Mouse (Mus musculus) frontal cortex, adult (tissue): ENCODE measurements around the gene Bcl7b.
"Not testable (repeated sequence)": the region's sequence is repeated elsewhere in the genome, so short reads cannot be mapped to it uniquely, and the experiment has no call there.

Experiments used
- ATAC-seq: cut with Nextera tagmentation; 2 replicates; pipeline ENCODE4 v1.9.2; 2017; ENCODE audit warnings: mild to moderate bottlenecking, moderate library complexity, mixed read lengths; ENCODE audit not compliant: low TSS enrichment

Gene Bcl7b

GRCm38 (mm10) chr5:135208197-135208596 is 40.1 kb downstream of the Bcl7b start:
- no peak for ATAC-seq

DNA sequence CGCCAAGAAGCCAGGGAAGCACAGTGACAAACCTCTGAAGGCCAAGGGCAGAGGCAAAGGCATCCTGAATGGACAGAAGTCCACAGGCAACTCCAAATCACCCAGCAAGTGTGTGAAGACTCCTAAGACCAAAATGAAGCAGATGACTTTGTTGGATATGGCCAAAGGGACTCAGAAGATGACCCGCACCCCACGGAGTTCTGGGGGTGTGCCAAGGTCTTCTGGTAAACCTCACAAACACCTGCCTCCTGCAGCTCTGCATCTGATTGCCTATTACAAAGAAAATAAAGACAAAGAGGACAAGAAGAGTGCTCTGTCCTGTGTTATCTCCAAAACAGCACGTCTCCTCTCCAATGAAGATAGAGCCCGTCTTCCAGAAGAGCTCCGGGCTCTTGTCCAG is 48.8 kb downstream of the Bcl7b start:
- ATAC-seq: no peak

DNA sequence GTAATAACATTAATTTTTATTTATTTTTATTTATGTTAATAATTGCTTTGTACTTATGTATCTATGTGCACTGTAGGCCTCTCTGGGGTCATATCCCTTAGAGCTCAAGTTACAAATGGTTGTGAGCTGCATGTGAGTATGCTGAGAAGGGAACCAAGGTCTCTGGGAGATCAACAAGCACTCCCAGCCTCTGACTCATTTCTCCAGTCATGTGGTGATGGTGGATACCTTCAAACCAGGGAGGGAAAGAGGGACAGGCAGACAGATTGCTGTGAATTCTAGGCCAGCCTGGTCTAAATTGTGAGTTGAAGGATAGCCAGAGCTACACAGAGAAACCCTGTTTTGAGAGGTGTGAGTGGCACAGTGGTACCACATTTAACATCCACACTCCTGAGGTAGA is 52.9 kb downstream of the Bcl7b start:
- no peak for ATAC-seq

DNA sequence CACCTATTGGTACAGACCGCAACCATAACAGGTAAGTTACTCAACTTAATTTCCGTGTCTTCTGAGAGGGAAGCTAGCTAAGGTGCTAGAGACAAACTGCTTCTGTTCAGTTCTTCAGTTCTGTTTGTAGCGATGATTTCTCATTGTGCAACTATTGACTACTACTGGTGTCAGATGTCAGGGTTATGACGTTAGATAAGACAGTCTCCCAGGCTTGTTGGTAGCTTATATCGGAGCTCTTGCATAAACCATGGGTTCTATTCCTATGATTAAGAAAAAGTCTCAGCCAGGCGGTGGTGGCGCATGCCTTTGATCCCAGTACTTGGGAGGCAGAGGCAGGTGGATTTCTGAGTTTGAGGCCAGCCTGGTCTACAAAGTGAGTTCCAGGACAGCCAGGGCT is 54.0 kb downstream of the Bcl7b start:
- no peak for ATAC-seq

- ATAC-seq: no peak
These were observed 56.1 kb downstream of the Bcl7b start for GRCm38 (mm10) chr5:135224169-135224568.

DNA sequence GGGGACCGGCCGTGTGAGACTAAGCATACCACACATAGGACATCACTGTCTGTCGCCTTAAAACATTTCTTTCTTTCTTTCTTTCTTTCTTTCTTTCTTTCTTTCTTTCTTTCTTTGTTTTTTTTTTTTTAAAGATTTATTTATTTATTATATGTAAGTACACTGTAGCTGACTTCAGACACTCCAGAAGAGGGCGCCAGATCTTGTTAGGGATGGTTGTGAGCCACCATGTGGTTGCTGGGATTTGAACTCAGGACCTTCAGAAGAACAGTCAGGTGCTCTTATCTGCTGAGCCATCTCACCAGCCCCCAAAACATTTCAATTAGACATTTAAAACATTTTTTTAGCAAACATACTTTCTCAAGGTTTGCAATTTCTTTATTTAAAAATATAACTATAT is 57.8 kb downstream of the Bcl7b start:
- not testable (repeated sequence) for ATAC-seq

- ATAC-seq: no peak
These were observed 62.1 kb downstream of the Bcl7b start for GRCm38 (mm10) chr5:135230186-135230585.
